Mouse (Mus musculus): ENCODE measurements around the gene Sipa1l1. TPM values are rescaled to one million over a fixed set of nuclear protein-coding genes. Genes with fewer than 3 reads are reported as not detected.

The Sipa1l1 gene
- polyA plus RNA-seq, 1 experiment from 2014 or later: 37.3 TPM

DNA sequence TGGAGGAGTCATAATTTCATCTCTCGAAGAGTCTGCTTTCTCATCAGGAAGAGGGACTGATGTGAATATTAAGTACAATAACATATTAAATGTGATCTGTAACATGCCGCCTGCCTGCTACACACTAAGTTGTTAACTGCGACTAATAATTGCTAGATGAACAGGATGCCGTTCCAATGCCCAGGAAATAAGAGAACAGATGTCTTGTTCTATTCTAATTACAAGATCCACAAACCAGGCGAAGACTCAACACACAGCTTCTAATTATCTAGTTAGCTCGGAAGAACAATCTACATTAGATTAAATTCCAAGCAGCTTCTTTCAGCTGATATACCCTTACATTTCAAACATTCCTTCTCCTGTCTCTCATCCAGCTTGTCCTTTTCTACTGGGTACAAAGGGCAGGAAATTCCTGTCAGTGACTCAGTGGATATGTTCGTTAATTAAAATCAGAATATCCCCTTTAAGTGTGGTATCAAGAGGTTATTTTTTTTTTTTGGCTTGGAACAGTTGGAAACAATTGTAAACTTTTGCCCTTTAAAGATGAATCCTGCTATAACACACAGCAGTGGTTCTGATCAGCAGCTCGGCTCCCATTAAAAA lies 20.7 kb upstream of the Sipa1l1 start:
- no peaks in the 10 kb centered on the region for H3K36me3 ChIP-seq (ENCODE audit: insufficient read depth, low read length)
- 63% methylated on average over 8 of the region's 8 CpGs for WGBS
- H3K4me1 ChIP-seq (ENCODE audit: insufficient read depth, low read length): no peaks in the 10 kb centered on the region
- no peak overlapping the region for H3K9ac ChIP-seq (replicated peaks; ENCODE audit: low read length)
- H3K4me3 ChIP-seq (ENCODE audit: low read length): no peak overlapping the region
- no peak for ATAC-seq (ENCODE audit: low FRiP score, low TSS enrichment)
- H3K4me2 ChIP-seq (replicated peaks; ENCODE audit: low read depth, low read length): no peak overlapping the region
- no peaks in the 10 kb centered on the region for H3K9me3 ChIP-seq (ENCODE audit: low read length)
- no peak overlapping the region for H3K27ac ChIP-seq (ENCODE audit: low read length)
- H3K27me3 ChIP-seq (ENCODE audit: insufficient read depth, low read length): no peaks in the 10 kb centered on the region

DNA sequence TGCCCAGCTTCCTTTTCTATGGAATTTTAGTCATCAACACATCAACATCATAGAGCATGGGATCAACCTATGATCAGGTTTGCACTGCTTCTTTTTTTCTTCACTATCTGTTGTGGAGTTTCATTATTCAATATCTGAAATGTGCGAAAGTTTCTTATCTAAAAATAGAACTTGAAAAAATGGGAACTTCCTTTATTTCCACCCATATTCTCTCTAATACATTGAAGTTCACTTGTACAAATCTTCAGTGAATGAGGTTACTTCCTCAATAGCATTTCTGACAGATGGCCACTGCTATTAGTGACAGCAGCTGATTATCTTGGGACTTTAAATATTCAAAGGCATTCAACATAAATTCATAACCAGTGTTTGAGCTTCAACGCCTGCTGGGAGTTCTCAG lies 18.1 kb upstream of the Sipa1l1 start:
- Histone ChIP-seq H3K9ac (replicated peaks; ENCODE audit: low read length) (no peak overlapping the region), H3K4me2 (replicated peaks; ENCODE audit: low read depth, low read length) (no peak overlapping the region), H3K4me1 (ENCODE audit: insufficient read depth, low read length) (no peaks in the 10 kb centered on the region), H3K4me3 (ENCODE audit: low read length) (no peak overlapping the region), H3K27ac (ENCODE audit: low read length) (no peak overlapping the region), H3K27me3 (ENCODE audit: insufficient read depth, low read length) (no peaks in the 10 kb centered on the region), H3K9me3 (ENCODE audit: low read length) (no peaks in the 10 kb centered on the region), H3K36me3 (ENCODE audit: insufficient read depth, low read length) (no peaks in the 10 kb centered on the region)
- ATAC-seq (ENCODE audit: low FRiP score, low TSS enrichment): no peak
- 77% methylated on average over 2 of the region's 2 CpGs for WGBS

DNA sequence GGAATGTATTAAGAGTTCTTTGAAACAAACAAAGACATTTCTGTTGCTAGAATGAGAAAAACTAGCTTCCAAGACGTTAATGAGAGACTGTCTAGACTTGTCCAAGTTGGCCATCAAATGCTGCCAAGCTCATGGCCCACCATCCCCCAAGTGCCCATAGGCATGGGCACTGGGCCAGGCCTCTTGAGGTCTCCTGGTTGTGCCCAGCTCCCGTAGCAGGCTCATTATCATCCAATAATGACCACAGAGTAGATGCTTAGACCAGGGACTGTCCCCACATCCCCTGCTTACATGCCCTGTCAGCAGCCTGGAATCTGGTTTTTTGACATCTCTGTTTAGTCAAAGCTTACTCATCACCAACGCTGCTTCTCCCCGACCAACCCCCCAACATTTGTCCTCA lies 14.6 kb upstream of the Sipa1l1 start:
- Histone ChIP-seq H3K4me3 (ENCODE audit: low read length) (no peak overlapping the region), H3K36me3 (ENCODE audit: insufficient read depth, low read length) (no peaks in the 10 kb centered on the region), H3K4me1 (ENCODE audit: insufficient read depth, low read length) (no peaks in the 10 kb centered on the region), H3K27me3 (ENCODE audit: insufficient read depth, low read length) (no peaks in the 10 kb centered on the region), H3K9me3 (ENCODE audit: low read length) (no peaks in the 10 kb centered on the region), H3K9ac (replicated peaks; ENCODE audit: low read length) (no peak overlapping the region), H3K4me2 (replicated peaks; ENCODE audit: low read depth, low read length) (no peak overlapping the region), H3K27ac (ENCODE audit: low read length) (no peak overlapping the region)
- ATAC-seq (ENCODE audit: low FRiP score, low TSS enrichment): no peak
- WGBS: 80% methylated on average over 4 of the region's 4 CpGs

DNA sequence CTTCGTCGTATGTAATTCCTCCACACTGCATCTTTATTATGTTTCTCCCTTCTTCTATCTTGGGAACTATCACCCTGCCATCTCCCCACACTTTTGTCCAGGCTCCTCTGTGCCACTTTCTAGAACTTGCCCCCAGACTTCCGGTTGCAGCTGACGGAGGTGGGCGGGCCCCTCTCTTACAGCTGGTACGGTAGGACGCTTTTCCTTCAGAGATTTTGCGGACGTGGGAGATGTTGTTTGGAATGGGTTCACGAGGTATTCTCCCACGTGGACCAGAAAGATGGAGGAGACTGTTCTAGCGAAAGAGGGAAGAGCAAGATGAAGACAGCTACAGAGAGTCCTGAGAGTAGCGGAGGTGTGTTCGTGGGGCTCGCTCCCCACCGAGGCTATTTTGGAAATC lies 10.6 kb upstream of the Sipa1l1 start:
- WGBS: 93% methylated on average over 16 of the region's 16 CpGs
- Histone ChIP-seq H3K4me2 (replicated peaks; ENCODE audit: low read depth, low read length) (no peak overlapping the region), H3K27me3 (ENCODE audit: insufficient read depth, low read length) (no peaks in the 10 kb centered on the region), H3K9me3 (ENCODE audit: low read length) (no peaks in the 10 kb centered on the region), H3K9ac (replicated peaks; ENCODE audit: low read length) (no peak overlapping the region), H3K4me3 (ENCODE audit: low read length) (no peak overlapping the region), H3K36me3 (ENCODE audit: insufficient read depth, low read length) (no peaks in the 10 kb centered on the region), H3K27ac (ENCODE audit: low read length) (no peak overlapping the region), H3K4me1 (ENCODE audit: insufficient read depth, low read length) (no peaks in the 10 kb centered on the region)
- ATAC-seq (ENCODE audit: low FRiP score, low TSS enrichment): no peak

DNA sequence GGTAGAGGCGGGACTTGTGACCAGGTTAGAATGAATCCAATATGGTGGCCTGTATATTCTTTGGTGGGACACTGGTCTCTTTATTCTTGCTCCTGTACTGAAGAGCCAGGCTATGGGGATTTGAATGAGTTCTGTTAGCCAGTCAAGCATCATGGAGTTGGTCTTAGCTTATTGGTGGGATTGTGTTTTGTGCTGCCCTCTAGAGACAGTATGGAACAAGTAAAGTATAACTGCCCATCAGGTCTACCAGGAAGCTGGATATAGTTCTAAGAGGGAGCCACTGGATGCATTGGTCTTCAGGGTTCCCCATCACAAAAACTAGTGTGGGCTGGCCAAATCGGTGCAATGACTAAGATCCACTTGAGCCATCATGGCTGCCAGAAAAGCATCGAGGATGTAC lies 9.7 kb upstream of the Sipa1l1 start:
- no peak for ATAC-seq (ENCODE audit: low FRiP score, low TSS enrichment)
- 98% methylated on average over 3 of the region's 3 CpGs for WGBS
- Histone ChIP-seq H3K27ac (ENCODE audit: low read length) (no peak overlapping the region), H3K4me2 (replicated peaks; ENCODE audit: low read depth, low read length) (no peak overlapping the region), H3K9ac (replicated peaks; ENCODE audit: low read length) (no peak overlapping the region), H3K4me1 (ENCODE audit: insufficient read depth, low read length) (no peaks in the 10 kb centered on the region), H3K36me3 (ENCODE audit: insufficient read depth, low read length) (no peaks in the 10 kb centered on the region), H3K9me3 (ENCODE audit: low read length) (no peaks in the 10 kb centered on the region), H3K4me3 (ENCODE audit: low read length) (no peak overlapping the region), H3K27me3 (ENCODE audit: insufficient read depth, low read length) (no peaks in the 10 kb centered on the region)

DNA sequence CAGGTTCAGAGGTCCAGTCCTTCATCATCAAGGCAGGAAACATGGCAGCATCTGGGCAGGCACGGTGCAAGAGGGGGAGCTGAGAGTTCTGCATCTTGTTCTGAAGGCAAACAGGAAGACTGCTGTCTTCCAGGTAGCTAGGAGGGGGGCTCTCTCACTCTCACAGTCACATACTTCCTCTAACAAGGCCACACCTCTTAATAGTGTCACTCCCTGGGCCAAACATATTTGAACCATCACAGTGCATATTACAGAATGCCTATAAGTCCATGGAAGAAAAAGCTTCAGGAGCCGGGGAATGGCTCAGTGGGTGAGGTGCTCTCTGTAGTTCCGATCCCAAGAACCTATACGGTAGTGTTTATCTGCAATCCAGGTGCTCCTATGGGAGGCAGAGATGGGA lies 3.5 kb upstream of the Sipa1l1 start:
- H3K4me3 ChIP-seq (ENCODE audit: low read length): no peak overlapping the region
- no peak overlapping the region for H3K27ac ChIP-seq (ENCODE audit: low read length)
- peak overlapping the region; percentile 46; the same call in 1 of the 2 replicates for H3K4me2 ChIP-seq (replicated peaks; ENCODE audit: low read depth, low read length)
- no peaks in the 10 kb centered on the region for H3K9me3 ChIP-seq (ENCODE audit: low read length)
- peaks cover 7% of the 10 kb centered on the region for H3K4me1 ChIP-seq (ENCODE audit: insufficient read depth, low read length)
- peaks cover 2% of the 10 kb centered on the region; the same call in 1 of the 2 replicates for H3K27me3 ChIP-seq (ENCODE audit: insufficient read depth, low read length)
- H3K9ac ChIP-seq (replicated peaks; ENCODE audit: low read length): no peak overlapping the region
- H3K36me3 ChIP-seq (ENCODE audit: insufficient read depth, low read length): no peaks in the 10 kb centered on the region
- WGBS: 71% methylated on average over 4 of the region's 4 CpGs
- ATAC-seq (ENCODE audit: low FRiP score, low TSS enrichment): no peak

DNA sequence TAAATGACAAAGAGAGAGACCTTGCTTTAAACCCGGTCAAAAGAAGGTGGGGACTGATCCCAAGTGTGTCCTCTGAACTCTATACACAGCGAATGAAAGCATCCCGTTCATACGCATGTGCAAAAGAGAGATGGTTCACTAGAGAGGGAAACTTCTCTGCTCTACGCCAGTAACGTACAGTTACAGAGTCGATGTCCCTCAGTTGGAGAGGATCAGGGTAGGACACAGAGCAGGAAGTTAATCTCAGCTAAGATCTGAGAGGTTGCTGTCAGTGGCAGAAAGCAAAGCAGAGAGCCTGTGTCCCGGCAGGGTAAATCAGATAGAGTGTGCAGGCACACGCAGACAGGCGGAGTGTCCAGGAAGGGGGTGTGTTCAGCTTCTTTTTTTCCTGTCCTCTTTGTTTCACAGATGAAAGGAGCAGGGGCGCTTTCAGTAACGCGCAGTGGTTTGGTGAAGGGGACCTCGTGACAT lies 3.0 kb upstream of the Sipa1l1 start:
- no peak for ATAC-seq (ENCODE audit: low FRiP score, low TSS enrichment)
- H3K4me1 ChIP-seq (ENCODE audit: insufficient read depth, low read length): peaks cover 12% of the 10 kb centered on the region
- no peaks in the 10 kb centered on the region for H3K9me3 ChIP-seq (ENCODE audit: low read length)
- H3K27ac ChIP-seq (ENCODE audit: low read length): no peak overlapping the region
- peaks cover 2% of the 10 kb centered on the region; the same call in 1 of the 2 replicates for H3K27me3 ChIP-seq (ENCODE audit: insufficient read depth, low read length)
- peak overlapping the region; percentile 2; the same call in 1 of the 2 replicates for H3K4me3 ChIP-seq (ENCODE audit: low read length)
- WGBS: 17% methylated on average over 14 of the region's 14 CpGs
- peak overlapping the region; percentile 46 for H3K4me2 ChIP-seq (replicated peaks; ENCODE audit: low read depth, low read length)
- H3K36me3 ChIP-seq (ENCODE audit: insufficient read depth, low read length): no peaks in the 10 kb centered on the region
- peak overlapping the region; percentile 50 for H3K9ac ChIP-seq (replicated peaks; ENCODE audit: low read length)

DNA sequence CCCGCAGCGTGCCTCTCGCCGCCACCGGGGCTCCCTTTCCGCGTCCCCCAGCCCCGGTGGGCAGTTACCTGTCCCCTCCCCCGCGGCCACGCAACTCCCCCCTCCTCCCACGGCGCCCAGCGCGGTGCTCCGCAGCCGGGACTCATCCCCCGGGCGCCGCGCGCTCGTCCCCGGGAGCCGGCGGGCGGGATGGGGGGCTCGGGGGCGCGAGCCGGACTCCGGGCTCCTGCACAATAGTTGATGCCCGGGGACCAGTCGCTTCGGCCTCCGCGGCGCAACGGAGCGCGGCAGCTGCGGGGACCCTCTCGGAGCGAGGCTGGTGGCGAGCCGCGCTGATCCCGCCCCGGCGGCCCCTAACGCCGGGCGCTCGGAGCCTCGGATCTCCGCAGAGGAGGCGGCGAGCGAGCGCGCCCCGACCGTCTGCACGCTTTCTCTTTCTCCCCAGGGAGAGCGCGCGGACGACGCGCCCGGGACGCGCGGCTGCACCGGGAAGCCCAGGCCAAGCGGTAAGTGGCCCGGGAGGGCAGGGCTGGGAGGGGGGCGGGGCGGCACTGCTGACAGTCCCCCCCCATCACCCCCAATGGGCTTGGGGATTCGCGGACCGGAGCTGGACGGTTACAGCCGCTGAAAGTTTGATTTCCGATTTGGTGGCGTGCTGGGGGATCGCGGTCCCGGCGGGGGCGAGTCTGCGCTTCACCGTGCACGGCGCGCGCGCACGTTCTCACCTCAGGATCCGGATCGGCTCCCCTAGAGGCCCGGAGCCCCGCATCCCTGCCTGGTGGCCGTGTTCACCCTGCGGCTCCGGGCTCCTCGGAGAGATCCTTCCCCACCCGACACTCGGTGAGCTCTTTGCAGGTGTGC lies 681 bp downstream of the Sipa1l1 start:
- H3K9ac ChIP-seq (replicated peaks; ENCODE audit: low read length): peak overlapping the region; percentile 93
- H3K4me3 ChIP-seq (ENCODE audit: low read length): peak overlapping the region; percentile 92
- H3K4me1 ChIP-seq (ENCODE audit: insufficient read depth, low read length): peaks cover 30% of the 10 kb centered on the region
- ATAC-seq (ENCODE audit: low FRiP score, low TSS enrichment): peak; percentile 65
- no peaks in the 10 kb centered on the region for H3K36me3 ChIP-seq (ENCODE audit: insufficient read depth, low read length)
- under 1% methylated on average over 87 of the region's 109 CpGs for WGBS
- H3K9me3 ChIP-seq (ENCODE audit: low read length): no peaks in the 10 kb centered on the region
- H3K4me2 ChIP-seq (replicated peaks; ENCODE audit: low read depth, low read length): peak overlapping the region; percentile 75
- peak overlapping the region; percentile 94 for H3K27ac ChIP-seq (ENCODE audit: low read length)
- H3K27me3 ChIP-seq (ENCODE audit: insufficient read depth, low read length): peaks cover 2% of the 10 kb centered on the region; the same call in 1 of the 2 replicates

DNA sequence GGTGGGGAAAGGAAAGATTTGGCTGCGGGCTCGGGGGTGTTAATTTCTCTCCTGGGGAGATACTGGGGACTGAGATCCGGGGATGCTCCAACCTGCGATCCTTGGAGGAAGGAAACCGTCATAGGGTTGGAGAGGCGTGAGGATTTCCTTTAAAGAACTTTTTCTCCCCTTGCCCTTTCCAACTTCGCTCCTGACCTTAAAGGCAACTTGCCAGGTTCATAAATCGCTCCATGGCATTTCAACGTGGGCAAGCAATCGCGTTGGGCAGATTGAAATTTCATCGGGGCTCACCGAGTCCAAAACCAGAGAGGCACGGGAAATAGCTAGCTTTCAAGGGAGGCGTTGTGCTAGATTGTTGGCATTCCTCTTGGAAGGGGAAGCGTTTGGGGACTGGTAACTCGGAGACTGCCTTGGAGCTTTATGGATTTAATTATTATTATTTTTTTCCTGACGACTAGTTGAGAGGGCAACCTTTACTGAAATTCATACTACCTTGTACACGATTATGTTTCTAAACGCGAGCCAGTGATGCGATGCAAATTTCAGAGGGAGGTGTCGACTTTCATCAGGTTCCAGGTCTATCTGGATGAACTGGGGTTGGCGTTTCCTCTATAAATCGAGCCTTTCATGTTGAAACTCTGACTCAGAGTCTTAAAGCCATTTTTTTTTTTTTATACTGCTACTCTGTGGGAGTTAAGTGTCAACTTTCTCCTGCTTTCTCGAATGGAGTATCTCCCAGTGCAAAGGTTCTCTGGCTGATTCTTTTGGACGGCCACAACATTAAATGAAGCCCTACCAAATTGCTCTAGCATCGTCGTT lies 1.6 kb downstream of the Sipa1l1 start:
- under 1% methylated on average over 29 of the region's 29 CpGs for WGBS

More for the DNA sequence above, 1.6 kb downstream of the Sipa1l1 start:
- H3K4me2 ChIP-seq (replicated peaks; ENCODE audit: low read depth, low read length): peak overlapping the region; percentile 75
- peaks cover 30% of the 10 kb centered on the region for H3K4me1 ChIP-seq (ENCODE audit: insufficient read depth, low read length)
- H3K9me3 ChIP-seq (ENCODE audit: low read length): no peaks in the 10 kb centered on the region
- H3K4me3 ChIP-seq (ENCODE audit: low read length): peak overlapping the region; percentile 92
- H3K9ac ChIP-seq (replicated peaks; ENCODE audit: low read length): peak overlapping the region; percentile 93
- peaks cover 2% of the 10 kb centered on the region; the same call in 1 of the 2 replicates for H3K27me3 ChIP-seq (ENCODE audit: insufficient read depth, low read length)
- H3K36me3 ChIP-seq (ENCODE audit: insufficient read depth, low read length): no peaks in the 10 kb centered on the region
- ATAC-seq (ENCODE audit: low FRiP score, low TSS enrichment): no peak
- H3K27ac ChIP-seq (ENCODE audit: low read length): peak overlapping the region; percentile 94
